Mouse (Mus musculus): Measurements from ENCODE around the gene Adamts17. TPM values are rescaled to one million over a fixed set of nuclear protein-coding genes. Genes with fewer than 3 reads are reported as not detected.
A peak's percentile ranks its signal among the peaks of the same experiment; 100 is the strongest.

Adamts17 gene
- total RNA-seq, 1 experiment from 2014 or later, result 0.84 TPM

GRCm38 (mm10) chr7:67065631-67066030 is 226.1 kb downstream of the Adamts17 start:
- ATAC-seq (replicated peaks in 1 of 2; ENCODE audit: insufficient read depth in 1 of 2, low FRiP score in 2 of 2, low TSS enrichment in 1 of 2, low read depth in 1 of 2, poor library complexity in 2 of 2, severe bottlenecking in 2 of 2), result no peak

- ATAC-seq (replicated peaks in 1 of 2; ENCODE audit: insufficient read depth in 1 of 2, low FRiP score in 2 of 2, low TSS enrichment in 1 of 2, low read depth in 1 of 2, poor library complexity in 2 of 2, severe bottlenecking in 2 of 2), result no peak
These were observed 232.6 kb downstream of the Adamts17 start for GRCm38 (mm10) chr7:67072015-67072685.

GRCm38 (mm10) chr7:67082751-67083150 is 243.2 kb downstream of the Adamts17 start:
- no peak for ATAC-seq (replicated peaks in 1 of 2; ENCODE audit: insufficient read depth in 1 of 2, low FRiP score in 2 of 2, low TSS enrichment in 1 of 2, low read depth in 1 of 2, poor library complexity in 2 of 2, severe bottlenecking in 2 of 2)

GRCm38 (mm10) chr7:67087759-67088158 is 248.2 kb downstream of the Adamts17 start:
- ATAC-seq (replicated peaks in 1 of 2; ENCODE audit: insufficient read depth in 1 of 2, low FRiP score in 2 of 2, low TSS enrichment in 1 of 2, low read depth in 1 of 2, poor library complexity in 2 of 2, severe bottlenecking in 2 of 2), result no peak

GRCm38 (mm10) chr7:67097096-67097495 is 257.6 kb downstream of the Adamts17 start:
- no peak for ATAC-seq (replicated peaks in 1 of 2; ENCODE audit: insufficient read depth in 1 of 2, low FRiP score in 2 of 2, low TSS enrichment in 1 of 2, low read depth in 1 of 2, poor library complexity in 2 of 2, severe bottlenecking in 2 of 2)

- ATAC-seq (replicated peaks in 1 of 2; ENCODE audit: insufficient read depth in 1 of 2, low FRiP score in 2 of 2, low TSS enrichment in 1 of 2, low read depth in 1 of 2, poor library complexity in 2 of 2, severe bottlenecking in 2 of 2), result no peak
These were observed 262.0 kb downstream of the Adamts17 start for GRCm38 (mm10) chr7:67101418-67101973.

GRCm38 (mm10) chr7:67110551-67111159 is 271.1 kb downstream of the Adamts17 start:
- no peak for ATAC-seq (replicated peaks in 1 of 2; ENCODE audit: insufficient read depth in 1 of 2, low FRiP score in 2 of 2, low TSS enrichment in 1 of 2, low read depth in 1 of 2, poor library complexity in 2 of 2, severe bottlenecking in 2 of 2)

- ATAC-seq (replicated peaks in 1 of 2; ENCODE audit: insufficient read depth in 1 of 2, low FRiP score in 2 of 2, low TSS enrichment in 1 of 2, low read depth in 1 of 2, poor library complexity in 2 of 2, severe bottlenecking in 2 of 2), result peak; percentile 71 to 81
These were observed 273.1 kb downstream of the Adamts17 start for GRCm38 (mm10) chr7:67112495-67113216.

- no peak for ATAC-seq (replicated peaks in 1 of 2; ENCODE audit: insufficient read depth in 1 of 2, low FRiP score in 2 of 2, low TSS enrichment in 1 of 2, low read depth in 1 of 2, poor library complexity in 2 of 2, severe bottlenecking in 2 of 2)
These were observed 274.5 kb downstream of the Adamts17 start for GRCm38 (mm10) chr7:67114056-67114455.

- ATAC-seq (replicated peaks in 1 of 2; ENCODE audit: insufficient read depth in 1 of 2, low FRiP score in 2 of 2, low TSS enrichment in 1 of 2, low read depth in 1 of 2, poor library complexity in 2 of 2, severe bottlenecking in 2 of 2), result no peak
These were observed 275.5 kb downstream of the Adamts17 start for GRCm38 (mm10) chr7:67115056-67115455.

- ATAC-seq (replicated peaks in 1 of 2; ENCODE audit: insufficient read depth in 1 of 2, low FRiP score in 2 of 2, low TSS enrichment in 1 of 2, low read depth in 1 of 2, poor library complexity in 2 of 2, severe bottlenecking in 2 of 2), result peak in 1 of 2 experiments; percentile 42; a peak in 1 of 4 replicates
These were observed 295.6 kb downstream of the Adamts17 start for GRCm38 (mm10) chr7:67135140-67135539.

- no peak for ATAC-seq (replicated peaks in 1 of 2; ENCODE audit: insufficient read depth in 1 of 2, low FRiP score in 2 of 2, low TSS enrichment in 1 of 2, low read depth in 1 of 2, poor library complexity in 2 of 2, severe bottlenecking in 2 of 2)
These were observed 302.9 kb downstream of the Adamts17 start for GRCm38 (mm10) chr7:67142347-67143015.

GRCm38 (mm10) chr7:67145748-67146147 is 306.2 kb downstream of the Adamts17 start:
- no peak for ATAC-seq (replicated peaks in 1 of 2; ENCODE audit: insufficient read depth in 1 of 2, low FRiP score in 2 of 2, low TSS enrichment in 1 of 2, low read depth in 1 of 2, poor library complexity in 2 of 2, severe bottlenecking in 2 of 2)

- ATAC-seq (replicated peaks in 1 of 2; ENCODE audit: insufficient read depth in 1 of 2, low FRiP score in 2 of 2, low TSS enrichment in 1 of 2, low read depth in 1 of 2, poor library complexity in 2 of 2, severe bottlenecking in 2 of 2), result no peak
These were observed 306.6 kb downstream of the Adamts17 start for GRCm38 (mm10) chr7:67146151-67146550.

- no peak for ATAC-seq (replicated peaks in 1 of 2; ENCODE audit: insufficient read depth in 1 of 2, low FRiP score in 2 of 2, low TSS enrichment in 1 of 2, low read depth in 1 of 2, poor library complexity in 2 of 2, severe bottlenecking in 2 of 2)
These were observed 310.2 kb downstream of the Adamts17 start for GRCm38 (mm10) chr7:67149707-67150106.

- ATAC-seq (replicated peaks in 1 of 2; ENCODE audit: insufficient read depth in 1 of 2, low FRiP score in 2 of 2, low TSS enrichment in 1 of 2, low read depth in 1 of 2, poor library complexity in 2 of 2, severe bottlenecking in 2 of 2), result no peak
These were observed 313.1 kb downstream of the Adamts17 start for GRCm38 (mm10) chr7:67152626-67153025.

- ATAC-seq (replicated peaks in 1 of 2; ENCODE audit: insufficient read depth in 1 of 2, low FRiP score in 2 of 2, low TSS enrichment in 1 of 2, low read depth in 1 of 2, poor library complexity in 2 of 2, severe bottlenecking in 2 of 2), result no peak
These were observed 322.6 kb downstream of the Adamts17 start for GRCm38 (mm10) chr7:67162135-67162534.

GRCm38 (mm10) chr7:67168288-67168687 is 328.8 kb downstream of the Adamts17 start:
- ATAC-seq (replicated peaks in 1 of 2; ENCODE audit: insufficient read depth in 1 of 2, low FRiP score in 2 of 2, low TSS enrichment in 1 of 2, low read depth in 1 of 2, poor library complexity in 2 of 2, severe bottlenecking in 2 of 2), result no peak

Data from hematopoietic stem cell, adult 5-6 weeks (primary cell).